Mouse (Mus musculus) thymus, postnatal 10 days (tissue): ENCODE results near the gene 1700042G07Rik.

Experiments
- DNase-seq, 2 experiments: peaks; one replicate each; pipeline ENCODE4 v3.0.0; 2021; ENCODE audit warnings: low spot score in 2 of 2

The 1700042G07Rik gene

DNA sequence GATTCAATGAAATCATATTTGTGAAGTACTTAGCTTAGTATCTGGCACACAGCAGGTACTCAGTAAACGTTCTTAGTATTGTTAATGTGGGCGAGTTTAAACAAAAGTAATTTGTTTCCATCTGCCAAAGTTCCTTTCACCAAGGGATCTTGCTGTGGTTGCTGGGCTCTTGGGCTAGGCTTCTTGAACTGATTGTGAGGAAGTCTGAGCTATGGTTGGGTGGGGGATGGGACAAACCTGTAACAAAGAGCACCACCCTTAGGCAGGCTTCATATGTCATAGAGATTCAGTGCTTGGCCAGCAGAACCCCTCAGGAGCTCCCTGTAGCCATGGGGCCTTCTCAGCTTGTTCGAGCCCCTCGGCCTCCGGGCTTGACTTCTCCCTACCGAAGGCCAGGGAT is at the start of gene 1700042G07Rik, which contains the start of gene Gm49337:
Gene 1700042G07Rik, plus strand, starts transcription at position 301 of the 400 bp plus-strand sequence.
Gene Gm49337, plus strand, starts transcription at position 313 of the 400 bp plus-strand sequence.
- no peak for DNase-seq

DNA sequence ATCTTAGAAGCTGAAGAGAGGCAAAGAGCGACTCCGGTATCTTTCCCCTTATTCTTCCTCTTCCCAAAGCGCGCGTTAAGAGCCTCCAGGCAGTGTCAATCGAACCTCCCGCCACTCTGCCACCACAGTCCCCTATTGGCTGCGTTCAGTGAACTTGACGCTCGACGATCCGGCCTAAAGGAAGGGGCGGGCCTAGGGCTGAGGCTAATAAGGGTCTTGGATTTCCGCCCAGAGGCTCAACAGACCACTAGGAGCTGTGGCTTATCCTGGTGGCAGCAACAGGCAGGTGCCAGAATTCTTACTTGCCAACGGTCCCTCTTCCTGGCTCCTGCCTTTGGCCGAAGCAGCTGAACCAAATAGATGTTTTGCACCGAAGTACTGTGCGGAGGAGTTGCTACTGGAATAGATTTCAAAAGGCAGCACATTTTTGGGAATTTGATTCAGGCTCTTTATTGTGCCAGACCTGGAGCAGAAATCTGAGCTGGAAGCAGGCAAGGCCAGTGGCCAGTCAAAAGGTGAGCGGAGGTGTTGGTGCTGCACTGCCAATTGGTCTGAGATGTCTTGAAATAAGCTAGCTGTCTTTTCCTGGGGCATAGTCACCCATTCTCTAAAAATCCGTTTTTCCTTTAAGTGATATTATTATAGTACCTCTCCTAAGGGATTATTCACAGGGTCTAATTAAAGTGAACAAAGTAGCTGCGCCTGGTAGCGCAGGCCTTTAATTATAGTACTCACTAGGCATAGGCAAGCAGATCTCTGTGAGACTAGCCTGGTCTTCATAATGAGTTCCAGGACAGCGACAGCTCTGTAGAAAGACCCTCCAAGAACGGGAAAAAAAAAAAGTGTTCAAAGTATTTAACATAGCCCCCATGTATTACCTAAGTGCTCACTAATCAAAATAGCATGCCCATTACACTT is 49.3 kb upstream of the 1700042G07Rik start, which contains the start of the genes Rad54l and Pomgnt1:
Gene Rad54l, minus strand, starts transcription at position 89 of the 918 bp plus-strand sequence.
Gene Pomgnt1, plus strand, starts transcription at position 239 of the 918 bp plus-strand sequence.
- DNase-seq = peak; percentile 60 to 78

DNA sequence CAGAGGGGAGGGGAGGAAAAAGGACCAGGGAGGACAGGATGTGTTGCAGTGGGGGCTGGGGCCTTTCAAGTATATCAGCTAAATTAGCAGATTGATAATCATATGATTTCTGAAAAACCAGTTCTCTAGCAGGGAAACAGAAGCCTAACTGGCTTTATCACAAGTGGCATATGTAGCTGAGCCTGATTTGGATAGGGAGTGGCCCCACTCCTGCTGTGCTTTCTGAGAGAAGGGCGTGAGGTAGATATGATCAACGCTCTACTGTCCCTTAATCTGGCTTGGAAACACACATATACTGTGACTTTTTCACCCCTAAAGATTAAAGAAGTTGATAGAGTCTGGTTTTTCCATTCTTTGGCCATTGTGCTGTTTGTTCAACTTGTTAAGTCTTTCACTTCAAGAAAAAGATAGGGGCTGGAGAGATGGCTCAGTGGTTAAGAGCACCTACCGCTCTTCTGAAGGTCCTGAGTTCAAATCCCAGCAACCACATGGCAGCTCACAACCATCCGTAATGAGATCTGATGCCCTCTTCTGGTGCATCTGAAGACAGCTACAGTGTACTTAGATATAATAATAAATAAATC is 47.3 kb upstream of the 1700042G07Rik start:
- no peak for DNase-seq

DNA sequence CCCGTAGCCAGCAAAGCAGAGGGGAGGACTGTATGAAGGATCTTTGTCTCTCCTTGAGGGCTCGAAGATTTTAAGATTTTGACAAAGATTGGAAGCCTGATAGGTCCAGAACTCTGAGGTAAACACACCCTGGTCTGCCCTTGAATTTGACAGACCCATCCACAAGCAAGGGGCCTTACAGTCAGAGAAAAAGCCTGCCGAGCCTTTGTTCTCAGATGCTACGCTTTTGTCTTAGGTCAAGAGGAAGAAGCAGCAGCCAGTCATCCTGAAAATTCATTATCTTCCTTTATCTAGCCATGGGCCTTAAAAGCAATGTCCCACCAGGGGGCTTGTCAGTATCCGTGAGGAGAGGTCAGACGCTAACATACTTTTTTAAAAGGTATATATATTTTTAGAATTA is 45.2 kb upstream of the 1700042G07Rik start:
- no peak for DNase-seq

DNA sequence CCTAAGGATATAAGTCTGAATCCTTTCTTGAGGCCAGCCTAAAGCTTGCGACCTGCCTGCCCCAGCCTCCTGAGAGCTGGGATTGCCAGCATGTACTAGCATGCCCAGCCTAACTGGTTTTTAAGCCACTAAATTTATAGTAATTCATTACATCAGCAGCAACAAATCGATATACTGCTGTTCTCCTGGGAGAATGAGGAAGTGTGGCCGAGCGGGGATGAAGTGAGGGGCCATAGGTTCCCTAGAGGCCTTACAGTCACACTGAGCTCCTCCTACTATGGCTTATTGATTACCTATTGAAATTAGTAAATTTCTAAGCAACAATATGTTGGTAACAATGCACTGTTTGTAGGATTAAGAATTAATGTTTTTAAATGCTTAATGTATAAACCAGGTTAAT is 40.0 kb upstream of the 1700042G07Rik start:
- DNase-seq = no peak

DNA sequence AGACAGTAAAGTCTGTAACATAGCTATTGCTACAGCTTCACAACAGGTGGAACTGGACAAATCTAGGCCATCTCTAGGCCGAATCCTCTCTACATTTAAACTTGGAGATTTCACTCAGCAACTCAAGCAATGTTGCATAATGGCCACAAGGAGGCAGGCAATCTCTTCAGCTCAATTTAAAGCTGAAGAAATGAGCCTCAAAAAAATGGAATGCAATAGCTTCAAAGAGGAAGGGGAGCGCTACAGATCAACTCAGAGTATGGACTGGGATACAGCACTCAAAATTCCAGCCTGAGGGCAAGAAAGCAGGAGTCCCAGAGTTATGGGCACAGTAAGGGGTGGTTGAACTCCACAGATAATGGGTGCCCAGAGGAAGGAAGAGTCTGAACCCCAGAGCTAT is 38.2 kb upstream of the 1700042G07Rik start:
- peak in 1 of 2 experiments; percentile 19 for DNase-seq

DNA sequence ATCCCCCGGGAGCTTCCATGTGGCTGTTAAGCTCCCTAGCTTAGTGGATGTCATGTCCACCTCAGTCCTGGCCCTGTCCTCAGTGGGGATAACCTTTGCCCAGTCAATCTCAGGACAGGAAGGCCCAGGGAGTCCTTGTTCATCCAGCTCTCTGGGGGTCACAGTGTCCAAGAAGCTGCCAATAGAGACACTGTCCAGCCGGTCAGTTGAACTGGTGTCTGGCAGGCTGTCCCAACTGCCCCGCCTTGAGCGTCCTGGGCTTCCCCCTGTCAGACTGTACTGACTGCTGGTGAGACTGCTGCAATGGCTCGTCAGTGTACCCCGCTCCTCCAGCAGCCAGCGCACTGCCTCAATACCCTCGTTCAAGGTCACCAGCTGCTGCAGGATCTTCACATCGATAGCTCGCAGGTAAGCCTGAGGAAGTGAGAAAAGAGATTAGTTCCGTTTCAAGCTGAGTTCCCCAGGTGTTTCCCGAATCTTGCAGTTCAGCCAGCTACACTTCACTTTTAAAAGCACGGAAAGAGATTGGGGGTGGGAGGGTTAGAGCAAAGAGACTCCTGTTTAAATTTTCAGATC is 35.7 kb upstream of the 1700042G07Rik start:
- DNase-seq = no peak

DNA sequence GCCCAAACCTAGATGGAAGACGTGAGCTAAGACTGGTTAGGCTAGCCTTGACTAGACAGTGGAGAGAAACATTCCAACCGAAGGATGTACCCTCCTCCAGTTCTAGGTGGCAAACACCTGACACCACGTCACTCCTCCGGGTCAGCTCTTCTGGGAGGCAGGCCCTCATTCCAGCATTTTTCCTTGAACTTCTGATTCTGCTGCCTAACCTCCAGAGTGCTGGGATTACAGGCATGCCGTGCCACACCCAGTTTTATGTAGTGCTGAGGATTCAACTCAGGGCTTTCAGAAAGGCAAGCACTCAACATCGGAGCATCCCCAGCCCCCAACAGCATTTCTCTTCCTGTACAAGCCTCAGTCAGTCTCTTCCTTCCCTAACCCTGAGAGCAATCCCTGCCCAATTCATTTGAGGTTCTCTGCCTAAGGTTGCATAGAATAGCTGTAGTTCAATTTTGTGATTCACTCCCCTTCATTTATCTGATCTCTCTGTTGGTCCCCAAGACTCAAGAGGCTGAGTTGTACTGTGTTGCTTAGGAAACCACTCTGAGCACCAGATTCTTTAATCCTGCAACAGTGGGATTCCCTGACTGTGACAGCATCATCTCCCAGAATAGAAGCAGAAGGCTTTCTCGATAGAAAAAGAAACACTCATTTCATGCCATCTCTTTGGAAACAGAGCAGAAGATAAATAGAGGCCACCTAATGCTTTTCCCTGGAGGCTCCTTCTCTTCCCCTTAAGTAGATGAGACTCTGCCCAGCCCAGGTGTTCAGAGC is 32.2 kb upstream of the 1700042G07Rik start:
- no peak for DNase-seq

DNA sequence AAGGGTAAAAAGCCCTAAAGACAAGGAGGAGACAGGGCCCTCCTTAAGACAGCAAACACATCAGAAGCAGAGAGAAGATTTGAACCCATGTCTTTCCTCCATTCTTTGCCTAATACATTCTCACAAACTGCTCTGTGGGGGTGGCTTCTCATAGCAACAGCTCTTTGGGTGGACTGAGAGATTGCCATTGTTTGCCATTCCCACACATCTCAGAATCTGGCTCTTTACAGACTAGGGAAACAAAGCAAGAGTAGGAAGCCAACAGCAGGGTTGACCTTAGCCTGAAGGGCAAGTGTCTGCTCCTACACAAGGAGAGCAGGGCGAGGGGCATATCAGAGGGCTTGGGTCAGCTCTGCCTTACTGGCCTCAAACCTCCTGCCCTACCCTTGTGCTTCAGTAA is 31.4 kb upstream of the 1700042G07Rik start:
- DNase-seq = no peak

DNA sequence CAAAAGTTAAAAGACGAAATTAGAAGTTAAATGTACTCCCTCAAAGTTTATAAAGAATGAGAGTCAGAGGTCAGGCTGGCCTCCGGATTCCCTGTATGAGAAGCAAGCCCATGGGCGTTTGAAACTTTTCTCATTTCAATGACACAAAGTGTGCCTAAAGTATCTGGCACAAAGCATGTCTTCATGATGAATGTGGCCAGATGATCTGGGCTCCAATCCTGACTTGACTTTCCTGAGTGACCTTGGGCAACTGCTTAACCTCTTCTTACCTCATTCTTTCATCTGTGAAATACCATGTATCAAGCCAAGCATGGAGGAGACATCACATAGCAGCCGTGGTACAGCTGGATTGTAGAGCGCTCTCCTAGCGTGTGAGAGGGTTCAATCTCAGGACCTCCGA is 30.9 kb upstream of the 1700042G07Rik start:
- DNase-seq = no peak

DNA sequence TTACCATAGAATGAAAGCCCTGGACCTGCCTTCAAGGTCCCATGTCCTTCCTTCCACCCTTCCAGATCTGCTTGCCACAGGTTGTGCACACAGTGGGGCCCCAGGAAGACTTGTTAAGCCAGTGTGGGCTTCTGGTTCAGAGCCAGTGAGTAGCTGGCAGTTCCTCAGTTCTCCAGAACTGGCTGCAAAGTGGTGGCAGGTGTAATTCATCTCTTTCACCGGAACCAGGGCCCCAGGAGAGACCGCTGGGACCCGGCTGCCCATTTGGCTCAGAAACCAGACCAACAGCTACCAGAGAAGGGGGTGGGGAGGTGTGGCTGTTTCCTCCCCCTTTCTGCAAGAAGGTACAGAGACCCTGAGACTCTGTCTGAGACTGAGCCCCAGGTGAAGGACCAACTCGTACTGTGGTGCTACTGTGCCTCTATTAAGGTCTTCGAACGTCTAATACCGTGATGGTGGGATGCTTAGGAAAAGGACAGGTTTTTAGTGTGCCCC is 29.8 kb upstream of the 1700042G07Rik start:
- DNase-seq = no peak

DNA sequence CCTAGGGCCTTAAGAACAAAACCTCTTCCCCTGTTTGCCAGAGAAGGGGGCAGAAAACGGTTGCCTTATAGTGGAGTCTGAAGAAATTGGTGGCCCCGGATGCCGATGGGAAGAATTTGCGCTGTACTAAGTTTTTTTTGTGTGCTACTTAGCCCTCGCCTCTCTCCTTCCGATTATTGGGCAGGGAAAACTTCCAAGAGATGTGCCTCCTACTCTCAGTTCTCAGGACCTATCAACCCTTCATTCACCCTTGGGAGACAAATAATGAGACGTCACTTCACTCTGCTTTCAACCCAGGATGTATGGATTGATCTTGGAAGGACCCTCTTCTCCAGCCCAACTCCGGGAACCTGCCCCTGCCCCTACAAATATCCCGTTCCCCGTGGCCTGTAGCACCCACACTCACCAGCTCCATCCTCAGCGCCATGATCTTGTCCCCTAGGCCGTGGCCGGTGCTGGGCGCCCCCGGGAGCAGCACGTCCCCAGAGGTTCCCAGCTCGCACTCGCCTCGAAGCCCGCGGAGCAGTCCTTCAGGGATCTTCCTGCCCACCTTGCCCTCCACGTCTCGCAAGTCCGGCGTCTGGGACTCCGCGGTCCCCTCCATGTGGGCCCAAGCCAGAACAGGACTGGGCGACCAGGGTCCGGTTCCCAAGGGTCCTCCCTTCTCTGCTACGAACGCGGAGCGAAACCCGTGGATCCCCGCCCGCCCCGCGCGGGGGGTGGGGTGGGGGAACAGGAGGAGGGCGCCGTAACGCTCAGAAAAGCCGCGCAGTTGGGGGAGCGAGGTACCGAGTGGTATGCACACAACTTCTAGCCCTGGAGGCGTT is 29.1 kb upstream of the 1700042G07Rik start:
- peak; percentile 49 to 60 for DNase-seq

DNA sequence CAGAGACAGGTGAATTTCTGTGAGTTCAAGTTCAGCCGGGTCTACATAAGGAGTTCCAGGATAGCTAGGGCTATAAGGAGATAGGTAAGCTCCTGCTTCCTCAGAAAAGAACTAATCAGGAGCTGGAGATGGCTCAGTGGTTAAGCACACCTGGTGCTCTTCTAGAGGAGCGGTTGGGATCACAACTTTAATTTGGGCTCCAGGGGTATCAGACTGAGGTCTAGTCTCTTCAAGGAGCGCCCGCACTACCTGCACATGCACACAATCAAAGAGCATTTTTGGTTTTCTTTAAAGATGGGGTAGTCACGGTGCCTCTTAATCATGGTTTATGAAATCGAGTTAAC is 23.4 kb upstream of the 1700042G07Rik start:
- DNase-seq = no peak

DNA sequence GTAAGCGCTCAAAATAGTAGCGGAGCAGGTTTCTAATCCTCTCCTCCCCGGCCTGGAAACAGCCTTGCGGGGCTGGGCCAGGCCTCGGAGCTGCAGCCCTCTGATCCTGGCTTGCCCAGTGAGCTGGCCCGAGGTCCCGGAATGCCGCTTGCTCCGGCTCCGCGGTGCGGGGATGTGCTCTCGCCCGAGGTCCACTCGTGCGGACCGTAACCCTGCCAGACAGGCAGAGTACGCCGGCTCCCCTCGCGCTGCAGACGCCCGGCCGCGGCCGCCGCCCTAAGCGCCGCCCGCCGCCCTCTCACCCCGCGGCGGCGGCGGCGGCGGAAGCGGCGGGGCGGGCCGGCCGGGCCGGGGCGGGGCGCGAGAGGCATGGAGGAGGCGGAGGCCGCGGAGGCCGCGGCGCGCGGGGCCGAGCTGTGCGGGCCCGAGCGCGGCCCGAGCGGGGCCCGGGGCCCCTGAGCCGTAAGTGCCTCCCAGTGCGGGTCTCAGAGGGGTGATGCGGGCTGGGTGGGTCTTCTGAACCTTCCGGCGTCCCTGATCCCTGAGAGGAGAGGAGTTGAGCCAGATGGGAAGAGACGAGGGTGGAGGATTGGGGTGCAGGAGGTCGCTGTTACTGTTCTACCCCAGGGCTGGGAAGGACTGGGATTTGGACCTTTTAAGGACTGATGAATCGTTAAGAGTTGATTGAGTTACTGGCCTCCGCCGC is 22.9 kb upstream of the 1700042G07Rik start:
- peak; percentile 37 to 74 for DNase-seq

DNA sequence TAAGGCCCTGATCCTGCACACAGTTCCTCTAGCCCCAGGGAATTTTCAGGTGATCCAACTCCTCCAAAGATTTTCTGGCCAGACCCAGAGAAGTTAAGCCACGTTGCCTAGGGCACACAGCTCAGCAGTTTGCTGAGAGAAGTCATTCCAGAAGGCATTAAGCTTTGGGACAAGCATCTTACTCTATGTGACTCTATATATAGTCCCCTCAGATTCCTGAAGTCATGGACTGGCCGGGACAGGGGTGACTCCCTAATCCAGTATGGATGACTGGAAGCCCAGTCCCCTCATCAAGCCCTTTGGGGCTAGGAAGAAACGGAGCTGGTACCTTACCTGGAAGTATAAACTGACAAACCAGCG is 22.3 kb upstream of the 1700042G07Rik start:
- no peak for DNase-seq

DNA sequence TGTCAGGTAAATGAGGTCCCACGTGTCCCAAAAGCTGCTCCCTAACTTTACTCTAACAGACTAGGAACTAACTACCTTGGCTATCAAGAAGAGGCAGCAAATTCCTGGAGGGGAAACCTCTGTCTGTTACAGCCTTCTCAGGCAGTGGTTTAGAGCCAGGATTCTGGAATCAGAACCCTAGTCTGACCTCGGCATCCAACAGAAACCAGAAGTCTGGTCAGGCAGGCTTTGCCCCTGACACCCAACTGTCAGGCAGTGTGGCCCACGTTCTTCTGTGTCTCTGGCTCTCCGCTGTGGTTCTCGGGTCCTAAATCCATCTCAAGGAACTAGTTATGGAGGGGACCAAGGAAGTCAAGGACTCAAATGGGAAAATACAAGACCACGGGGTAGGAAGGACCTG is 21.9 kb upstream of the 1700042G07Rik start, which contains the start of gene Lurap1:
Gene Lurap1, minus strand, starts transcription at position 101 of the 400 bp plus-strand sequence.
- DNase-seq = no peak

DNA sequence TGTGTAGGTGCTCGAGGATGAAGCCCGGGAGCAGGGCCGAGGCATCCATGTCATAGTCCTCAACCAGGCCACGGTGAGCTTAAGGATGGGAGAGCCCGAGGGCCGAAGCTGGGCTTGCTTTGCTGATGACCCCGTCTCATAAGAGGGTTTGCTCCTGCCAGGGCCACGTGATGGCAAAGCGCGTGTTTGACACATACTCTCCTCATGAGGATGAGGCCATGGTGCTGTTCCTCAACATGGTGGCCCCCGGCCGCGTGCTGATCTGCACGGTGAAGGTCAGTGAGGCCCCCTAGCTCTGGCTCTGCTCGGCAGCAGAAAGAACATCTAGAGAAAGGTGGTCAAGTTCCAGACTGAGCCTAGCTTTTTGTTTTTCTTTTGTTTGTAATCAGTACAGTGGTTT is 20.5 kb upstream of the 1700042G07Rik start:
- no peak for DNase-seq

DNA sequence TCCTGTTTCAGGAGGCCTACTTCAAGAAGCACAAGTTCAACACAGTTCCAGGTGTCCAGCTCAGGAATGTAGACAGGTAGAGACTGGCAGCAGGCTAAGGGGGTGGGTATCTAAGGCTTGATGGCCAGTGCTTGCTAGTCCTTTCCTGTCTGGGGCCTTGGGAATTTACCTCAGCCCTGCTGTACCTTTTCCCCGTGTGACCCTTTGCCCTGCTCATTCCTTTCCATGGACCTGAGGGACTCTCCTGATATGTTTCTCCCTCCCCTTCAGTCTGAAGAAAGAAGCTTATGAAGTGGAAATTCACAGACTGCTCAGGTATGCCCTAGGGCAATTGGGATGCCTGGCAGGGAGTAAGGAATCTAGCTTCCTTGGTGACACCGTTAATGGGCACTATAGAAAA is 15.3 kb upstream of the 1700042G07Rik start:
- no peak for DNase-seq

DNA sequence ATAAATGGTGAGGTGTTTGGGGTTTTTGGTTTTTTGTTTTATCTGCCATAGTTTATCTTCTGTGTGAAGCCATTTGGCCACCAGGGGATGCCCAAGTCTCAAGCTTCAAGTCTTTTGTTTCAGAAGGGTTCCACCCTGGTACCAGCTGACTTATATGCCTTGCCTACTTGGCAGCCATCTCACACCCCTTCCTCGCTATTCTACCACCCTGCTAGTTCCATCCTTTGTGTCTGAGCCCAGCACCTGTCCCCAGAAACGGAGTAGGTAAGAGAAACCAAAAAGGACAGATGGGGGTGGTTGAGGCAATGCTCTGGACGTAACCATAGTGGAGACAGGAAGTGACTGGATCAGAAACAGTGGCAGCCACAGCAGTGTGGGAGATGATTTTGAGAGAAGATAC is 13.3 kb upstream of the 1700042G07Rik start:
- peak; percentile 40 to 57 for DNase-seq

DNA sequence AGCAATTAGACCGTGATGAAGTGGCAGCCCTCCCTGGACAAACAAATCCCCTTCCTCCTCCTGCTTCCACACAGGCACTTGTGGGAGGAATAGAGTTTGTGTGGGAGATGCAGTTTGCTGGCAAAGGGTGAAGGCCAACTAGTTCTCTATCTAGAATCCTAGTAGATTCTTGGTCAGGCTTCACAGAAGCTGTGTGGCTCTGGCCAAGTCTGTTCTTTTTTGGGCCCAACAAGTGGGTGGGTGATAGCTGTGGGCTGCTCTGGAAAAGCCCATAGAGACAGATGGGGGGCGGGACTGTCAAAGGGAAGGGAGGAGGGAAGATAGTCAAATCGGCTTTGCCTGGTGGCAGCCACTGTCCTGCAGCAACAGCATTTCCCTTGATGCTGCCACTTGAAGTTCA is 12.4 kb upstream of the 1700042G07Rik start:
- no peak for DNase-seq
